Mouse (Mus musculus) spleen, postnatal 36 days (tissue): ENCODE data around the gene Sept5.
A peak's percentile ranks its signal among the peaks of the same experiment; 100 is the strongest.

Experiments
- DNase-seq, 2 experiments: peaks; one replicate each; pipeline ENCODE4 v3.0.0; 2022; ENCODE audit warnings: low spot score in 2 of 2, mixed read lengths in 1 of 2

Gene Sept5

GRCm38 (mm10) chr16:18632059-18632458 is 2.3 kb upstream of the Sept5 start:
- no peak for DNase-seq

GRCm38 (mm10) chr16:18631141-18631540 is 1.4 kb upstream of the Sept5 start:
- DNase-seq: no peak

- no peak for DNase-seq
These were observed 537 bp upstream of the Sept5 start for GRCm38 (mm10) chr16:18630291-18630690.

- DNase-seq: no peak
These were observed 810 bp downstream of the Sept5 start for GRCm38 (mm10) chr16:18628948-18629340.

GRCm38 (mm10) chr16:18628206-18628947 is 1.4 kb downstream of the Sept5 start:
- DNase-seq: no peak

GRCm38 (mm10) chr16:18627163-18627562 is 2.6 kb downstream of the Sept5 start:
- DNase-seq: no peak

GRCm38 (mm10) chr16:18626376-18626878 is 3.3 kb downstream of the Sept5 start, which contains the start of gene Gm49601:
Gm49601 (minus strand) TSS chr16:18626427.
- peak; percentile 68 to 72 for DNase-seq

GRCm38 (mm10) chr16:18625791-18626311 is 3.9 kb downstream of the Sept5 start:
- no peak for DNase-seq

GRCm38 (mm10) chr16:18625097-18625496 is 4.7 kb downstream of the Sept5 start:
- DNase-seq: no peak

- DNase-seq: no peak
These were observed 5.1 kb downstream of the Sept5 start for GRCm38 (mm10) chr16:18624641-18625040.

- DNase-seq: no peak
These were observed 5.8 kb downstream of the Sept5 start for GRCm38 (mm10) chr16:18623751-18624540.

- no peak for DNase-seq
These were observed 6.6 kb downstream of the Sept5 start for GRCm38 (mm10) chr16:18622916-18623750.

GRCm38 (mm10) chr16:18622019-18622418 is 7.7 kb downstream of the Sept5 start, which contains the start of gene Gp1bb:
Gp1bb (minus strand) TSS chr16:18622403.
- DNase-seq: no peak

GRCm38 (mm10) chr16:18621362-18622001 is 8.3 kb downstream of the Sept5 start:
- DNase-seq: no peak

GRCm38 (mm10) chr16:18620601-18621361 is 9.0 kb downstream of the Sept5 start:
- DNase-seq: no peak

GRCm38 (mm10) chr16:18620201-18620600 is 9.6 kb downstream of the Sept5 start:
- no peak for DNase-seq

- no peak for DNase-seq
These were observed 10.6 kb downstream of the Sept5 start for GRCm38 (mm10) chr16:18619110-18619509.

- no peak for DNase-seq
These were observed 11.5 kb downstream of the Sept5 start for GRCm38 (mm10) chr16:18618297-18618696.

GRCm38 (mm10) chr16:18617370-18618065 is 12.2 kb downstream of the Sept5 start:
- peak; percentile 62 to 72 for DNase-seq

GRCm38 (mm10) chr16:18613301-18613700 is 16.5 kb downstream of the Sept5 start:
- no peak for DNase-seq
